ENCODE assay signal across 8 mouse cellular contexts in genomic region chr2:90679061-90679810, GRCm38 (mm10). TPM values are rescaled to one million over a fixed set of nuclear protein-coding genes. Genes with fewer than 3 reads are reported as not detected.
A peak's percentile ranks its signal among the peaks of the same experiment; 100 is the strongest.
DNase-seq lines count a peak whose midpoint lies in the region; ATAC-seq lines count a peak whose summit lies in the region.

No protein-coding gene starts in this region.

- DNase-seq in adipocyte (ENCODE audit: low spot score): peak; percentile 92
- peak; percentile 98 for DNase-seq in embryo, embryonic 10 days (ENCODE audit: low spot score)
- peak; percentile 96 for DNase-seq in gastrocnemius, postnatal 10 days
- peak; percentile 96 for DNase-seq in induced T-regulatory cell, adult 2 months (ENCODE audit: low read depth)
- DNase-seq in left cerebral cortex, adult 9 months (ENCODE audit: low spot score in 2 of 2): peak; percentile 57 to 89
- peak; percentile 92 for DNase-seq in right cerebral cortex, postnatal 14 days
- DNase-seq in urinary bladder, postnatal 36 days (ENCODE audit: low spot score in 2 of 2): peak; percentile 91 to 94

- ATAC-seq in megakaryocyte progenitor cell, adult 5-6 weeks (replicated peaks; ENCODE audit: poor library complexity): peak; percentile 96

RNA-seq across cellular contexts. Expression of gene Nup160, which starts 2.2 kb away (rescaled TPM):
- total RNA-seq in gastrocnemius, postnatal 10 days (2021): 10 to 100 TPM; 11.7 to 14.9 TPM
- total RNA-seq in megakaryocyte progenitor cell, adult 5-6 weeks (2015): 79.3 and 81.3 TPM in 2 replicates
- 50.9 and 61.7 TPM in 2 replicates for total RNA-seq in megakaryocyte progenitor cell, adult 5-6 weeks (2017)

Comparison
In these comparisons a context has a peak if more than half of its experiments do, and no peak if none do; other contexts are left out.
1. Peak in every context shown above with its lines: DNase-seq and ATAC-seq.